Mouse (Mus musculus): Measurements from ENCODE around the gene Hacl1. TPM values are rescaled to one million over a fixed set of nuclear protein-coding genes. Genes with fewer than 3 reads are reported as not detected.

Gene Hacl1
- total and polyA plus RNA-seq, 2 experiments from 2014 or later, result 12.2 to 25.5 TPM

- Histone ChIP-seq H3K9me3 (replicated peaks; ENCODE audit: control insufficient read depth, low read length) (no peaks in the 10 kb centered on the region), H3K4me1 (ENCODE audit: control insufficient read depth, insufficient read depth) (no peaks in the 10 kb centered on the region), H3K9ac (replicated peaks; ENCODE audit: low read depth, low read length) (no peak overlapping the region), H3K4me3 (ENCODE audit: low read depth, low read length) (no peak overlapping the region), H3K27ac (ENCODE audit: low read depth) (no peak overlapping the region), H3K4me2 (ENCODE audit: low read depth, low read length) (no peak overlapping the region), H3K27me3 (ENCODE audit: control insufficient read depth, insufficient read depth, low read length) (no peaks in the 10 kb centered on the region), H3K36me3 (replicated peaks; ENCODE audit: control insufficient read depth, insufficient read depth, low read length) (no peaks in the 10 kb centered on the region)
- no peak for ATAC-seq (ENCODE audit: insufficient read depth, low read depth)
- 57% methylated on average over 3 of the region's 3 CpGs for WGBS
- TF ChIP-seq CTCF (IDR thresholded peaks at IDR 0.05; ENCODE audit: low read depth) (no peak), EP300 (IDR thresholded peaks at IDR 0.05; ENCODE audit: low read depth) (no peak)
- DNase-seq (ENCODE audit: low spot score), result no peak
Measured at GRCm38 (mm10) chr14:31594693-31595092, 46.4 kb downstream of the Hacl1 start.

GRCm38 (mm10) chr14:31593036-31593435 is 48.0 kb downstream of the Hacl1 start:
- TF ChIP-seq EP300 (IDR thresholded peaks at IDR 0.05; ENCODE audit: low read depth) (no peak), CTCF (IDR thresholded peaks at IDR 0.05; ENCODE audit: low read depth) (no peak)
- no peak for ATAC-seq (ENCODE audit: insufficient read depth, low read depth)
- no peak for DNase-seq (ENCODE audit: low spot score)
- no peaks in the 10 kb centered on the region for H3K9me3 ChIP-seq (replicated peaks; ENCODE audit: control insufficient read depth, low read length)
- H3K27ac ChIP-seq (ENCODE audit: low read depth), result no peak overlapping the region
- H3K36me3 ChIP-seq (replicated peaks; ENCODE audit: control insufficient read depth, insufficient read depth, low read length), result no peaks in the 10 kb centered on the region
- H3K4me1 ChIP-seq (ENCODE audit: control insufficient read depth, insufficient read depth), result no peaks in the 10 kb centered on the region
- H3K27me3 ChIP-seq (ENCODE audit: control insufficient read depth, insufficient read depth, low read length), result no peaks in the 10 kb centered on the region
- H3K4me2 ChIP-seq (ENCODE audit: low read depth, low read length), result no peak overlapping the region
- 65% methylated on average over 2 of the region's 2 CpGs for WGBS
- H3K9ac ChIP-seq (replicated peaks; ENCODE audit: low read depth, low read length), result no peak overlapping the region
- H3K4me3 ChIP-seq (ENCODE audit: low read depth, low read length), result no peak overlapping the region

- DNase-seq (ENCODE audit: low spot score), result no peak
Measured at GRCm38 (mm10) chr14:31591243-31591642, 49.8 kb downstream of the Hacl1 start, which contains the start of gene Colq. Gene Colq, minus strand, starts transcription at chr14:31591343.

DNA sequence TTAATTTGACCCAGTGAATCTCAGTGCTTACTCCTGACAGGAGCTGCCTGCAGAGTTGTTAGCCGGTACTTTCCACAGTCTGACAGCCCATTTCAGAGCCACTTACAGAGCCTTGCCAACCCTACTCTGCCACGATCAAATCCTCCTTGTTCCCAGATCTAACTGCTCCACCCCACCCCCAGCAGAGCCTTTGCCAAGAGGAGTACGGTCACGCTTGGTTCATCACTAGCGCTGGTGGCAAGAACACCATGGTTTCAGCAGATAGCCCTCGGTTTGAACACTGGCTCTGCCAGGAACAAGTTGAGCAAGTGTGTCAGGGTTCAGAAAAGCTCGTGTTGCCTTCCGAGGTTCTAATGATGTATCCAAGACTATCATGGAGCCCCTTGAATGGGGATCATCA is 54.6 kb downstream of the Hacl1 start:
- Histone ChIP-seq H3K4me1 (ENCODE audit: control insufficient read depth, insufficient read depth) (no peaks in the 10 kb centered on the region), H3K27ac (ENCODE audit: low read depth) (no peak overlapping the region), H3K36me3 (replicated peaks; ENCODE audit: control insufficient read depth, insufficient read depth, low read length) (no peaks in the 10 kb centered on the region), H3K9me3 (replicated peaks; ENCODE audit: control insufficient read depth, low read length) (no peaks in the 10 kb centered on the region), H3K27me3 (ENCODE audit: control insufficient read depth, insufficient read depth, low read length) (no peaks in the 10 kb centered on the region), H3K9ac (replicated peaks; ENCODE audit: low read depth, low read length) (no peak overlapping the region), H3K4me3 (ENCODE audit: low read depth, low read length) (no peak overlapping the region), H3K4me2 (ENCODE audit: low read depth, low read length) (no peak overlapping the region)
- no peak for TF ChIP-seq CTCF (IDR thresholded peaks at IDR 0.05; ENCODE audit: low read depth)
- DNase-seq (ENCODE audit: low spot score) (no peak), ATAC-seq (ENCODE audit: insufficient read depth, low read depth) (no peak)
- WGBS, result 85% methylated on average over 8 of the region's 8 CpGs

More at GRCm38 (mm10) chr14:31591243-31591642, 49.8 kb downstream of the Hacl1 start, which contains the start of gene Colq:
- 77% methylated on average over 3 of the region's 3 CpGs for WGBS
- no peak for ATAC-seq (ENCODE audit: insufficient read depth, low read depth)
- no peak within 1 kb of the TSS for H3K4me3 ChIP-seq (ENCODE audit: low read depth, low read length)
- H3K4me1 ChIP-seq (ENCODE audit: control insufficient read depth, insufficient read depth), result no peaks in the 10 kb centered on the region
- no peak within 1 kb of the TSS for H3K9ac ChIP-seq (replicated peaks; ENCODE audit: low read depth, low read length)
- no peak within 1 kb of the TSS for H3K4me2 ChIP-seq (ENCODE audit: low read depth, low read length)
- no peaks in the 10 kb centered on the region for H3K36me3 ChIP-seq (replicated peaks; ENCODE audit: control insufficient read depth, insufficient read depth, low read length)
- TF ChIP-seq EP300 (IDR thresholded peaks at IDR 0.05; ENCODE audit: low read depth) (no peak), CTCF (IDR thresholded peaks at IDR 0.05; ENCODE audit: low read depth) (no peak)
- no peak within 1 kb of the TSS for H3K27ac ChIP-seq (ENCODE audit: low read depth)
- no peaks in the 10 kb centered on the region for H3K27me3 ChIP-seq (ENCODE audit: control insufficient read depth, insufficient read depth, low read length)
- no peaks in the 10 kb centered on the region for H3K9me3 ChIP-seq (replicated peaks; ENCODE audit: control insufficient read depth, low read length)

DNA sequence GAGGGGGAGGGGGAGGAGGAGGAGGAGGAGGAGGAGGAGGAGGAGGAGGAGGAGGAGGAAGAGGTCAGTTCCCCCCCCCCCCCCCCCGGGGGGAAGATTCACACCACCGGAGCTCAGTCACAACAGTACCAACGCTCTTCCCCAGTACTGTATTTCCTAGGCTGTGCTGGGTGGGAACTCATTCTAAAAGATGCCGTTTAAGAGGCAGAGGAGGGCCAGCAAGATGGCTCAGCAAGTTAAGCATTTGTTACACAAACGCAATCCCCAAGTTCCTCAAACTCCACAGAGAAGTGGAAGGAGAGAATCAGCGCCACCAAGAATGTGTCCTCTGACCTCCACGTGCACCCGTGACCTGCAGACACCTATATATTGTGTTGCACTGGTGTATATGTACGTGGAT is 58.0 kb downstream of the Hacl1 start:
- DNase-seq (ENCODE audit: low spot score), result no peak
- H3K4me2 ChIP-seq (ENCODE audit: low read depth, low read length), result no peak overlapping the region
- 86% methylated on average over 7 of the region's 9 CpGs for WGBS
- no peak overlapping the region for H3K27ac ChIP-seq (ENCODE audit: low read depth)
- H3K36me3 ChIP-seq (replicated peaks; ENCODE audit: control insufficient read depth, insufficient read depth, low read length), result no peaks in the 10 kb centered on the region
- ATAC-seq (ENCODE audit: insufficient read depth, low read depth), result no peak
- no peak overlapping the region for H3K9ac ChIP-seq (replicated peaks; ENCODE audit: low read depth, low read length)
- H3K9me3 ChIP-seq (replicated peaks; ENCODE audit: control insufficient read depth, low read length), result no peaks in the 10 kb centered on the region
- no peak overlapping the region for H3K4me3 ChIP-seq (ENCODE audit: low read depth, low read length)
- no peak for TF ChIP-seq CTCF (IDR thresholded peaks at IDR 0.05; ENCODE audit: low read depth)
- no peak for TF ChIP-seq EP300 (IDR thresholded peaks at IDR 0.05; ENCODE audit: low read depth)
- no peaks in the 10 kb centered on the region for H3K27me3 ChIP-seq (ENCODE audit: control insufficient read depth, insufficient read depth, low read length)
- H3K4me1 ChIP-seq (ENCODE audit: control insufficient read depth, insufficient read depth), result no peaks in the 10 kb centered on the region
